Mouse (Mus musculus): Measurements from ENCODE around the gene Pla2g15. TPM values are rescaled to one million over a fixed set of nuclear protein-coding genes. Genes with fewer than 3 reads are reported as not detected.

Pla2g15 gene
- polyA plus RNA-seq, 1 experiment, result 18.0 TPM

- Histone ChIP-seq H3K27ac (ENCODE audit: insufficient read depth, low read length) (peak overlapping the region; percentile 64; the same call in 1 of the 2 replicates), H3K9me3 (replicated peaks; ENCODE audit: control insufficient read depth, insufficient read depth, low read length, poor library complexity, severe bottlenecking) (no peaks in the 10 kb centered on the region), H3K36me3 (ENCODE audit: control insufficient read depth, insufficient read depth, low read length, poor library complexity, severe bottlenecking) (peaks cover 36% of the 10 kb centered on the region), H3K4me1 (ENCODE audit: control insufficient read depth, insufficient read depth, low read length) (no peaks in the 10 kb centered on the region), H3K4me3 (ENCODE audit: low read depth, low read length) (no peak overlapping the region), H3K9ac (ENCODE audit: low read depth, poor library complexity, severe bottlenecking) (no peak overlapping the region), H3K27me3 (ENCODE audit: control insufficient read depth, insufficient read depth, low read length, poor library complexity, severe bottlenecking) (no peaks in the 10 kb centered on the region)
- TF ChIP-seq POLR2A (IDR thresholded peaks at IDR 0.05; ENCODE audit: insufficient read depth, low read length) (no peak), CTCF (IDR thresholded peaks at IDR 0.05; ENCODE audit: low read depth, low read length) (no peak), EP300 (IDR thresholded peaks at IDR 0.05; ENCODE audit: insufficient read depth, low read depth, low read length) (no peak)
Observed at GRCm38 (mm10) chr8:106112041-106112440, 38.2 kb upstream of the Pla2g15 start.

GRCm38 (mm10) chr8:106112514-106112913, 37.7 kb upstream of the Pla2g15 start:
- Histone ChIP-seq H3K9ac (ENCODE audit: low read depth, poor library complexity, severe bottlenecking) (no peak overlapping the region), H3K36me3 (ENCODE audit: control insufficient read depth, insufficient read depth, low read length, poor library complexity, severe bottlenecking) (peaks cover 40% of the 10 kb centered on the region), H3K4me1 (ENCODE audit: control insufficient read depth, insufficient read depth, low read length) (no peaks in the 10 kb centered on the region), H3K27me3 (ENCODE audit: control insufficient read depth, insufficient read depth, low read length, poor library complexity, severe bottlenecking) (no peaks in the 10 kb centered on the region), H3K9me3 (replicated peaks; ENCODE audit: control insufficient read depth, insufficient read depth, low read length, poor library complexity, severe bottlenecking) (no peaks in the 10 kb centered on the region), H3K27ac (ENCODE audit: insufficient read depth, low read length) (no peak overlapping the region), H3K4me3 (ENCODE audit: low read depth, low read length) (no peak overlapping the region)
- TF ChIP-seq POLR2A (IDR thresholded peaks at IDR 0.05; ENCODE audit: insufficient read depth, low read length) (no peak), CTCF (IDR thresholded peaks at IDR 0.05; ENCODE audit: low read depth, low read length) (no peak), EP300 (IDR thresholded peaks at IDR 0.05; ENCODE audit: insufficient read depth, low read depth, low read length) (no peak)

GRCm38 (mm10) chr8:106115897-106116296, 34.3 kb upstream of the Pla2g15 start:
- Histone ChIP-seq H3K4me1 (ENCODE audit: control insufficient read depth, insufficient read depth, low read length) (no peaks in the 10 kb centered on the region), H3K9ac (ENCODE audit: low read depth, poor library complexity, severe bottlenecking) (no peak overlapping the region), H3K27me3 (ENCODE audit: control insufficient read depth, insufficient read depth, low read length, poor library complexity, severe bottlenecking) (no peaks in the 10 kb centered on the region), H3K9me3 (replicated peaks; ENCODE audit: control insufficient read depth, insufficient read depth, low read length, poor library complexity, severe bottlenecking) (no peaks in the 10 kb centered on the region), H3K27ac (ENCODE audit: insufficient read depth, low read length) (no peak overlapping the region), H3K4me3 (ENCODE audit: low read depth, low read length) (no peak overlapping the region), H3K36me3 (ENCODE audit: control insufficient read depth, insufficient read depth, low read length, poor library complexity, severe bottlenecking) (peaks cover 28% of the 10 kb centered on the region)
- no peak for TF ChIP-seq EP300 (IDR thresholded peaks at IDR 0.05; ENCODE audit: insufficient read depth, low read depth, low read length)
- TF ChIP-seq POLR2A (IDR thresholded peaks at IDR 0.05; ENCODE audit: insufficient read depth, low read length), result no peak
- TF ChIP-seq CTCF (IDR thresholded peaks at IDR 0.05; ENCODE audit: low read depth, low read length), result peak; percentile 51

- Histone ChIP-seq H3K27ac (ENCODE audit: insufficient read depth, low read length) (no peak overlapping the region), H3K27me3 (ENCODE audit: control insufficient read depth, insufficient read depth, low read length, poor library complexity, severe bottlenecking) (no peaks in the 10 kb centered on the region), H3K36me3 (ENCODE audit: control insufficient read depth, insufficient read depth, low read length, poor library complexity, severe bottlenecking) (peaks cover 24% of the 10 kb centered on the region), H3K4me3 (ENCODE audit: low read depth, low read length) (no peak overlapping the region), H3K9me3 (replicated peaks; ENCODE audit: control insufficient read depth, insufficient read depth, low read length, poor library complexity, severe bottlenecking) (no peaks in the 10 kb centered on the region), H3K9ac (ENCODE audit: low read depth, poor library complexity, severe bottlenecking) (no peak overlapping the region), H3K4me1 (ENCODE audit: control insufficient read depth, insufficient read depth, low read length) (no peaks in the 10 kb centered on the region)
- TF ChIP-seq POLR2A (IDR thresholded peaks at IDR 0.05; ENCODE audit: insufficient read depth, low read length) (no peak), CTCF (IDR thresholded peaks at IDR 0.05; ENCODE audit: low read depth, low read length) (no peak), EP300 (IDR thresholded peaks at IDR 0.05; ENCODE audit: insufficient read depth, low read depth, low read length) (no peak)
Observed at GRCm38 (mm10) chr8:106123443-106123842, 26.8 kb upstream of the Pla2g15 start.

GRCm38 (mm10) chr8:106126055-106126454, 24.1 kb upstream of the Pla2g15 start:
- H3K4me3 ChIP-seq (ENCODE audit: low read depth, low read length), result no peak overlapping the region
- H3K36me3 ChIP-seq (ENCODE audit: control insufficient read depth, insufficient read depth, low read length, poor library complexity, severe bottlenecking), result peaks cover 34% of the 10 kb centered on the region
- H3K27ac ChIP-seq (ENCODE audit: insufficient read depth, low read length), result no peak overlapping the region
- TF ChIP-seq CTCF (IDR thresholded peaks at IDR 0.05; ENCODE audit: low read depth, low read length), result no peak
- H3K27me3 ChIP-seq (ENCODE audit: control insufficient read depth, insufficient read depth, low read length, poor library complexity, severe bottlenecking), result no peaks in the 10 kb centered on the region
- no peak overlapping the region for H3K9ac ChIP-seq (ENCODE audit: low read depth, poor library complexity, severe bottlenecking)
- no peaks in the 10 kb centered on the region for H3K9me3 ChIP-seq (replicated peaks; ENCODE audit: control insufficient read depth, insufficient read depth, low read length, poor library complexity, severe bottlenecking)
- H3K4me1 ChIP-seq (ENCODE audit: control insufficient read depth, insufficient read depth, low read length), result no peaks in the 10 kb centered on the region

GRCm38 (mm10) chr8:106127054-106127453, 23.1 kb upstream of the Pla2g15 start:
- Histone ChIP-seq H3K9ac (ENCODE audit: low read depth, poor library complexity, severe bottlenecking) (no peak overlapping the region), H3K9me3 (replicated peaks; ENCODE audit: control insufficient read depth, insufficient read depth, low read length, poor library complexity, severe bottlenecking) (no peaks in the 10 kb centered on the region), H3K27me3 (ENCODE audit: control insufficient read depth, insufficient read depth, low read length, poor library complexity, severe bottlenecking) (no peaks in the 10 kb centered on the region), H3K4me3 (ENCODE audit: low read depth, low read length) (no peak overlapping the region), H3K36me3 (ENCODE audit: control insufficient read depth, insufficient read depth, low read length, poor library complexity, severe bottlenecking) (peaks cover 44% of the 10 kb centered on the region), H3K4me1 (ENCODE audit: control insufficient read depth, insufficient read depth, low read length) (no peaks in the 10 kb centered on the region), H3K27ac (ENCODE audit: insufficient read depth, low read length) (no peak overlapping the region)
- TF ChIP-seq EP300 (IDR thresholded peaks at IDR 0.05; ENCODE audit: insufficient read depth, low read depth, low read length) (no peak), CTCF (IDR thresholded peaks at IDR 0.05; ENCODE audit: low read depth, low read length) (no peak), POLR2A (IDR thresholded peaks at IDR 0.05; ENCODE audit: insufficient read depth, low read length) (no peak)
